Mouse (Mus musculus): ENCODE data around the gene Slc17a7.

DNA sequence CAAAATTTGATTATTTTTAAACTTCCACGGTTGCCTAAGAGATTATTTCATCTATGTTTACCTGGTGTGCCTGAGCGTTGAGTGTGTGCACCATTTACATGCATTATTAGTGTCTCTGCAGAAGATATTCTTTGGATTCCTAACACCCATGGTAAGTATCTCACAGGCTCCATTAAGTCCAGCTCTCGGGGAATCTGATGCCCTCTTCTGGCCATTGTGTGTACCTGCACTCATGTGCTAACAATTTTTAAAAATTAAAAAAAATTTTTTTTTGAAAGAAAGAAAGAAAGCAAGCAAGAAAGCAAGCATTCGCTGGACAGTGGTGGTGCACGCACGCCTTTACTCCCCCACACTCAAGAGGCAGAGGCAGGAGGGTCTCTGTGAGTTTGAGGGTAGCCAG is 44.5 kb downstream of the Slc17a7 start:
- TF ChIP-seq CTCF (IDR thresholded peaks at IDR 0.05; ENCODE audit: borderline replicate concordance, insufficient read depth, low read depth, low read length) (no peak), POLR2A (IDR thresholded peaks at IDR 0.05; ENCODE audit: borderline replicate concordance, insufficient read depth, low read length) (no peak)
